Mouse (Mus musculus): Measurements from ENCODE around the gene Gbf1. TPM values are rescaled to one million over a fixed set of nuclear protein-coding genes. Genes with fewer than 3 reads are reported as not detected.
"Not testable (repeated sequence)": the region's sequence is repeated elsewhere in the genome, so short reads cannot be mapped to it uniquely, and the experiment has no call there.

Gene Gbf1
- total and polyA plus RNA-seq, 3 experiments = 8.6 to 26.1 (median 18.7) TPM

DNA sequence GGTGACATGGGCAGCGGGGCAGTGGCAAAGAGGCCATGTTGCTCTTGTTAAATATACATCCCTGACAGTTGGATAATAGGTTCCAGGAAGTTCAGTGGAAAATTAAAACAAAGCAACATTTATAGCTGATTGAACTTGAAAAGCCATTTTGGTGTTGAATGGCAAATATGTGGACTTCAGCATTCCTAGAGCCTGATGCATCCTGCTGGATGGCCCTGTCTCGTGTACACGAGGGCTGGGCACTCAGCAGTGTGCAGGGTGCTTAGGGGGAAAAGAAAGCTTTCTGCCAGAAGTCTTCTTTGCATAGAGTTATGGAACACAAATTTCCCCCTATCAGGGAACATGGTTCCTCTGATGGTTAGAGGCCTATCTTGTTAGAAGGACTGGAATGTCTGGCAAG lies 63.1 kb downstream of the Gbf1 start:
- TF ChIP-seq JUN (IDR thresholded peaks at IDR 0.05; ENCODE audit: insufficient read depth, low read depth, low read length) (no peak), POLR2A (IDR thresholded peaks at IDR 0.05; ENCODE audit: low read depth, low read length) (no peak), SIN3A (IDR thresholded peaks at IDR 0.05; ENCODE audit: low read length) (no peak), USF1 (IDR thresholded peaks at IDR 0.05; ENCODE audit: low read depth, low read length) (no peak), CHD2 (IDR thresholded peaks at IDR 0.05; ENCODE audit: low read length) (no peak), MAX (IDR thresholded peaks at IDR 0.05; ENCODE audit: low read length) (no peak), MEF2A (IDR thresholded peaks at IDR 0.05; ENCODE audit: borderline replicate concordance, low read depth, low read length) (no peak), HCFC1 (IDR thresholded peaks at IDR 0.05; ENCODE audit: low read depth, low read length) (no peak), RCOR1 (conservative IDR thresholded peaks at IDR 0.05; ENCODE audit: low read depth, low read length) (no peak), MAFK (IDR thresholded peaks at IDR 0.05; ENCODE audit: insufficient replicate concordance, low read length) (no peak)
- H3K4me2 ChIP-seq (ENCODE audit: insufficient read depth, low read depth, poor library complexity, severe bottlenecking) = no peak overlapping the region
- in situ Hi-C loops (cut with MboI; ENCODE audit: low pct_ligation_motif_present, low pct_unique_long_range_greater_than_20kb, low sequenced_read_pairs) = no loop called here
- H3K27me3 ChIP-seq (replicated peaks) = no peaks in the 10 kb centered on the region
- peaks cover 0 to 7% of the 10 kb centered on the region in 2 experiments for H3K36me3 ChIP-seq (replicated peaks in 1 of 2; ENCODE audit: control insufficient read depth in 1 of 2, insufficient read depth in 1 of 2, low read length in 1 of 2)
- dilution Hi-C loops (cut with MboI; ENCODE audit: extremely low pct_ligation_motif_present, extremely low pct_unique_long_range_greater_than_20kb, low sequenced_read_pairs) = no loop called here
- H3K4me3 ChIP-seq (replicated peaks in 1 of 3; ENCODE audit: low read depth in 2 of 3, low read length in 2 of 3, poor library complexity in 1 of 3) = no peak overlapping the region
- H3K79me2 ChIP-seq (replicated peaks; ENCODE audit: control insufficient read depth, extremely low read depth, insufficient read depth, poor library complexity, severe bottlenecking) = no peaks in the 10 kb centered on the region
- DNase-seq (ENCODE audit: extremely low read depth) = no peak
- H3K4me1 ChIP-seq (ENCODE audit: control insufficient read depth in 1 of 2, insufficient read depth in 2 of 2) = peaks cover 0 to 10% of the 10 kb centered on the region in 2 experiments; a peak in 1 of 4 replicates
- no peak overlapping the region for H3K9ac ChIP-seq (ENCODE audit: insufficient read depth, low read depth)
- H3K27ac ChIP-seq (ENCODE audit: insufficient read depth, low read depth) = no peak overlapping the region
- H3K9me3 ChIP-seq (replicated peaks; ENCODE audit: low read length) = peaks cover 3% of the 10 kb centered on the region

DNA sequence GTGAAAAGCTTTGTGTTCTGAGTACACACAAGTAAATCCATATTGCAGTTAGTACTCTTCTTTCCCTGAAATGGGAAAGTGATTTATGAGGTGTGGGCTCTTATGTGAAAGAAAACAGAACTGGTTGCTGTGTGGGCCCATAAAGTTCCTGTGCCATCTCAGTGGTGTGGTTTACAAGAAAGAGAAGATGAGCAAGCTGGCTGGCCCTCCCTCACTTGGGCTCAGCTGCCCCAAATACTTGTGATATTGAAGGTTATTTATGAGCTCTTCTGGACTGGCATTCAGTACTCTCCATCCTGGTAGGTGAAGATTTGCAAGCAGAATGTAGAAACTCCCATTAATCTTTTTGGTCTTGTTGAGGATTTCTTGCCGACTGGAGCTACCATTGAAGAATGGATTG lies 64.4 kb downstream of the Gbf1 start:
- in situ Hi-C loops (cut with MboI; ENCODE audit: low pct_ligation_motif_present, low pct_unique_long_range_greater_than_20kb, low sequenced_read_pairs) (no loop called here), dilution Hi-C loops (cut with MboI; ENCODE audit: extremely low pct_ligation_motif_present, extremely low pct_unique_long_range_greater_than_20kb, low sequenced_read_pairs) (no loop called here)
- no peak for DNase-seq (ENCODE audit: extremely low read depth)
- H3K9me3 ChIP-seq (replicated peaks; ENCODE audit: low read length) = peaks cover 3% of the 10 kb centered on the region
- H3K79me2 ChIP-seq (replicated peaks; ENCODE audit: control insufficient read depth, extremely low read depth, insufficient read depth, poor library complexity, severe bottlenecking) = no peaks in the 10 kb centered on the region
- H3K27ac ChIP-seq (ENCODE audit: insufficient read depth, low read depth) = no peak overlapping the region
- H3K9ac ChIP-seq (ENCODE audit: insufficient read depth, low read depth) = no peak overlapping the region
- H3K4me1 ChIP-seq (ENCODE audit: control insufficient read depth in 1 of 2, insufficient read depth in 2 of 2) = peaks cover 0 to 10% of the 10 kb centered on the region in 2 experiments; a peak in 1 of 4 replicates
- no peak overlapping the region for H3K4me3 ChIP-seq (replicated peaks in 1 of 3; ENCODE audit: low read depth in 2 of 3, low read length in 2 of 3, poor library complexity in 1 of 3)
- no peaks in the 10 kb centered on the region for H3K27me3 ChIP-seq (replicated peaks)
- H3K4me2 ChIP-seq (ENCODE audit: insufficient read depth, low read depth, poor library complexity, severe bottlenecking) = no peak overlapping the region
- no peak for TF ChIP-seq E2F4 (IDR thresholded peaks at IDR 0.05; ENCODE audit: insufficient replicate concordance, low read depth, low read length)
- TF ChIP-seq PAX5 (IDR thresholded peaks at IDR 0.05; ENCODE audit: low read length) = no peak
- no peak for TF ChIP-seq SIN3A (IDR thresholded peaks at IDR 0.05; ENCODE audit: low read length)
- TF ChIP-seq ZNF384 (IDR thresholded peaks at IDR 0.05; ENCODE audit: low read depth, low read length) = no peak
- peaks cover 0 to 5% of the 10 kb centered on the region in 2 experiments for H3K36me3 ChIP-seq (replicated peaks in 1 of 2; ENCODE audit: control insufficient read depth in 1 of 2, insufficient read depth in 1 of 2, low read length in 1 of 2)

DNA sequence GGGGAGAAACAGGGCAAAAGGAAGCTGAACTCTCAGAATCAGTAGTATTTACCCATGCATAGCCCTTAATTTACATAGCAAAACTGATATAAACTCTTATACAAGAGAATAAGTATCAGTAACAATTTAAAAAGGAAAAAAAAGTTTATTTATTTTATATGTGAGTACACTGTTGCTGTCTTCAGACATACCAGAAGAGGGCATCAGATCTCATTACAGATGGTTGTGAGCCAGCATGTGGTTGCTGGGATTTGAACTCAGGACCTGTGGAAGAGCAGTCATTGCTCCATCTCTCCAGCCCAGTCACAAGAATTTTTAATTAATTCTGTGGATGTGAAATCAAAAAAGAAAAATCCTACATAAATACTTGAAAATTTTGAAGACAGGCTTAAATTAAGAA lies 65.0 kb downstream of the Gbf1 start:
- H3K9ac ChIP-seq (ENCODE audit: insufficient read depth, low read depth); H3K36me3 ChIP-seq (replicated peaks in 1 of 2; ENCODE audit: control insufficient read depth in 1 of 2, insufficient read depth in 1 of 2, low read length in 1 of 2); H3K4me2 ChIP-seq (ENCODE audit: insufficient read depth, low read depth, poor library complexity, severe bottlenecking); H3K4me1 ChIP-seq (ENCODE audit: control insufficient read depth in 1 of 2, insufficient read depth in 2 of 2); H3K27ac ChIP-seq (ENCODE audit: insufficient read depth, low read depth); H3K27me3 ChIP-seq (replicated peaks); in situ Hi-C loops (cut with MboI; ENCODE audit: low pct_ligation_motif_present, low pct_unique_long_range_greater_than_20kb, low sequenced_read_pairs); H3K9me3 ChIP-seq (replicated peaks; ENCODE audit: low read length); H3K4me3 ChIP-seq (replicated peaks in 1 of 3; ENCODE audit: low read depth in 2 of 3, low read length in 2 of 3, poor library complexity in 1 of 3); H3K79me2 ChIP-seq (replicated peaks; ENCODE audit: control insufficient read depth, extremely low read depth, insufficient read depth, poor library complexity, severe bottlenecking); DNase-seq (ENCODE audit: extremely low read depth); dilution Hi-C loops (cut with MboI; ENCODE audit: extremely low pct_ligation_motif_present, extremely low pct_unique_long_range_greater_than_20kb, low sequenced_read_pairs): not testable (repeated sequence)
